Mouse (Mus musculus): Measurements from ENCODE around the gene Twnk.

Twnk gene

GRCm38 (mm10) chr19:45013581-45014225 is 8.2 kb downstream of the Twnk start:
- POLR2A ChIA-PET: interaction anchor here (0.5 to 9.9 kb wide), 32 partner anchors 8 to 1339 kb away, joined by 3 to 152 read pairs (median 6); partner anchors contain the start of genes Twnk (in 4 of the 4), Mrpl43 (in 2 of the 4), Sfxn3 (in 2 of the 4) and Slf2 (in 2 of the 4)
- CTCF ChIA-PET: interaction anchor here (0.5 to 16.7 kb wide), 21 partner anchors 8 to 745 kb away, joined by 3 to 523 read pairs (median 5); partner anchors contain the start of genes Sfxn3 (in 2 of the 4), Kazald1 (in 1 of the 4), Mrpl43 (in 1 of the 4) and Twnk (in 1 of the 4)

GRCm38 (mm10) chr19:45014335-45014971 is 9.0 kb downstream of the Twnk start, which contains the start of gene Lzts2:
Lzts2 (plus strand) TSS chr19:45014414.
- POLR2A ChIA-PET: interaction anchor here (0.6 to 9.9 kb wide), 39 partner anchors 9 to 1340 kb away, joined by 3 to 152 read pairs (median 5); partner anchors contain the start of genes Twnk (in 4 of the 4), Kazald1 (in 2 of the 4), Mrpl43 (in 2 of the 4) and Sfxn3 (in 2 of the 4)
- CTCF ChIA-PET: interaction anchor here (0.5 to 16.7 kb wide), 22 partner anchors 9 to 745 kb away, joined by 3 to 523 read pairs (median 4); partner anchors contain the start of genes Kazald1 (in 1 of the 4), Mrpl43 (in 1 of the 4), Pdzd7 (in 1 of the 4) and Sfxn3 (in 1 of the 4)

- POLR2A ChIA-PET: interaction anchor here (0.6 to 9.9 kb wide), 34 partner anchors 9 to 332 kb away, joined by 3 to 152 read pairs (median 6); partner anchors contain the start of genes Twnk (in 3 of the 4), Kazald1 (in 2 of the 4), Mrpl43 (in 2 of the 4) and Sfxn3 (in 2 of the 4)
- CTCF ChIA-PET: interaction anchor here (0.6 to 16.7 kb wide), 18 partner anchors 9 to 626 kb away, joined by 3 to 523 read pairs (median 4); partner anchors contain the start of genes Kazald1 (in 1 of the 4), Mrpl43 (in 1 of the 4), Pdzd7 (in 1 of the 4) and Sfxn3 (in 1 of the 4)
Observed at GRCm38 (mm10) chr19:45014981-45015402, 9.5 kb downstream of the Twnk start.

- CTCF ChIA-PET: interaction anchor here (0.5 to 16.7 kb wide), 22 partner anchors 8 to 453 kb away, joined by 3 to 523 read pairs (median 5); partner anchors contain the start of genes Kazald1 (in 2 of the 4), Hif1an (in 1 of the 4), Mrpl43 (in 1 of the 4) and Pdzd7 (in 1 of the 4)
- POLR2A ChIA-PET: interaction anchor here in 3 of 4 experiments (0.5 to 9.9 kb wide), 43 partner anchors 9 to 846 kb away, joined by 3 to 152 read pairs (median 4); partner anchors contain the start of genes Kazald1 (in 3 of the 3), Mrpl43 (in 3 of the 3), Slf2 (in 2 of the 3) and Twnk (in 2 of the 3)
Observed at GRCm38 (mm10) chr19:45015518-45016281, 10.2 kb downstream of the Twnk start.

- ChIA-PET CTCF (interaction anchor here (0.5 to 16.7 kb wide), 29 partner anchors 7 to 454 kb away, joined by 3 to 523 read pairs (median 4); partner anchors contain the start of genes Hif1an (in 1 of the 4), Kazald1 (in 1 of the 4), Mrpl43 (in 1 of the 4) and Sema4g (in 1 of the 4)), POLR2A (interaction anchor here (0.5 to 9.9 kb wide), 48 partner anchors 8 to 845 kb away, joined by 3 to 152 read pairs (median 4); partner anchors contain the start of genes Kazald1 (in 3 of the 4), Mrpl43 (in 3 of the 4), Twnk (in 3 of the 4) and Slf2 (in 2 of the 4))
Observed at GRCm38 (mm10) chr19:45016341-45017215, 11.1 kb downstream of the Twnk start.

- ChIA-PET CTCF (interaction anchor here (0.6 to 16.7 kb wide), 25 partner anchors 8 to 1301 kb away, joined by 3 to 523 read pairs (median 4); partner anchors contain the start of genes Kazald1 (in 1 of the 4), Mrpl43 (in 1 of the 4), Sfxn3 (in 1 of the 4) and Twnk (in 1 of the 4)), POLR2A (interaction anchor here (0.5 to 9.9 kb wide), 33 partner anchors 10 to 1130 kb away, joined by 3 to 152 read pairs (median 4); partner anchors contain the start of genes Twnk (in 3 of the 4), Kazald1 (in 2 of the 4), Mrpl43 (in 2 of the 4) and Ndufb8 (in 1 of the 4))
Observed at GRCm38 (mm10) chr19:45017216-45017771, 11.8 kb downstream of the Twnk start.

- CTCF ChIA-PET: interaction anchor here (0.6 to 16.7 kb wide), 16 partner anchors 8 to 640 kb away, joined by 3 to 523 read pairs (median 4); partner anchors contain the start of gene Sfxn3 (in 1 of the 4)
- POLR2A ChIA-PET: interaction anchor here in 3 of 4 experiments (0.5 to 9.9 kb wide), 28 partner anchors 10 to 1409 kb away, joined by 3 to 152 read pairs (median 5); partner anchors contain the start of genes Twnk (in 3 of the 3), Kazald1 (in 2 of the 3), Mrpl43 (in 2 of the 3) and Ndufb8 (in 1 of the 3)
Observed at GRCm38 (mm10) chr19:45017909-45018308, 12.4 kb downstream of the Twnk start.

- POLR2A ChIA-PET: interaction anchor here in 3 of 4 experiments (0.5 to 9.9 kb wide), 20 partner anchors 9 to 1409 kb away, joined by 3 to 152 read pairs (median 4); partner anchors contain the start of genes Twnk (in 3 of the 3), Kazald1 (in 2 of the 3), Mrpl43 (in 2 of the 3) and Ndufb8 (in 1 of the 3)
- CTCF ChIA-PET: interaction anchor here (1.0 to 16.7 kb wide), 9 partner anchors 9 to 39 kb away, joined by 3 to 523 read pairs (median 4); no protein-coding TSS in a partner anchor
Observed at GRCm38 (mm10) chr19:45018351-45018831, 12.9 kb downstream of the Twnk start.

GRCm38 (mm10) chr19:45020348-45020747 is 14.9 kb downstream of the Twnk start:
- CTCF ChIA-PET: interaction anchor here (0.6 to 13.7 kb wide), 11 partner anchors 9 to 67 kb away, joined by 3 to 273 read pairs (median 4); partner anchors contain the start of genes Kazald1 (in 1 of the 4), Pdzd7 (in 1 of the 4), Sfxn3 (in 1 of the 4) and Twnk (in 1 of the 4)
- POLR2A ChIA-PET: interaction anchor here in 3 of 4 experiments (0.5 to 9.9 kb wide), 6 partner anchors 10 to 37 kb away, joined by 3 to 141 read pairs (median 4); partner anchors contain the start of genes Twnk (in 2 of the 3) and Mrpl43 (in 1 of the 3)

GRCm38 (mm10) chr19:45021362-45021761 is 15.9 kb downstream of the Twnk start:
- ChIA-PET CTCF (interaction anchor here in 3 of 4 experiments (1.0 to 13.7 kb wide), 5 partner anchors 8 to 21 kb away, joined by 3 to 273 read pairs (median 20); partner anchors contain the start of genes Pdzd7 (in 1 of the 3) and Sfxn3 (in 1 of the 3)), POLR2A (interaction anchor here in 2 of 4 experiments (1.0 to 1.2 kb wide), 3 partner anchors 10 to 53 kb away, joined by 3 to 5 read pairs (median 4); partner anchors contain the start of gene Twnk (in 1 of the 2))

- CTCF ChIA-PET: interaction anchor here (0.6 to 16.0 kb wide), 13 partner anchors 8 to 505 kb away, joined by 3 to 523 read pairs (median 4); partner anchors contain the start of genes Sfxn3 (in 3 of the 4), Kazald1 (in 1 of the 4), Lzts2 (in 1 of the 4) and Mrpl43 (in 1 of the 4)
- POLR2A ChIA-PET: interaction anchor here (0.8 to 10.9 kb wide), 16 partner anchors 8 to 52 kb away, joined by 3 to 152 read pairs (median 4); partner anchors contain the start of genes Lzts2 (in 3 of the 4), Sfxn3 (in 2 of the 4), Twnk (in 2 of the 4) and Kazald1 (in 1 of the 4)
Observed at GRCm38 (mm10) chr19:45023993-45024392, 18.5 kb downstream of the Twnk start.

- ChIA-PET POLR2A (interaction anchor here (0.6 to 10.9 kb wide), 17 partner anchors 9 to 493 kb away, joined by 3 to 152 read pairs (median 5); partner anchors contain the start of genes Lzts2 (in 3 of the 4), Mrpl43 (in 2 of the 4), Sfxn3 (in 2 of the 4) and Kazald1 (in 1 of the 4)), CTCF (interaction anchor here in 3 of 4 experiments (0.6 to 16.0 kb wide), 14 partner anchors 9 to 249 kb away, joined by 3 to 523 read pairs (median 4); partner anchors contain the start of genes Sfxn3 (in 2 of the 3), Kazald1 (in 1 of the 3), Lzts2 (in 1 of the 3) and Mrpl43 (in 1 of the 3))
Observed at GRCm38 (mm10) chr19:45024775-45025174, 19.3 kb downstream of the Twnk start.

- POLR2A ChIA-PET: interaction anchor here in 3 of 4 experiments (1.0 to 10.9 kb wide), 13 partner anchors 10 to 119 kb away, joined by 3 to 152 read pairs (median 6); partner anchors contain the start of genes Lzts2 (in 2 of the 3), Twnk (in 2 of the 3), Kazald1 (in 1 of the 3) and Mrpl43 (in 1 of the 3)
Observed at GRCm38 (mm10) chr19:45025937-45026568, 20.6 kb downstream of the Twnk start.

More at GRCm38 (mm10) chr19:45025937-45026568, 20.6 kb downstream of the Twnk start:
- CTCF ChIA-PET: interaction anchor here (0.6 to 16.0 kb wide), 10 partner anchors 9 to 151 kb away, joined by 3 to 523 read pairs (median 4); partner anchors contain the start of genes Lzts2 (in 2 of the 4), Mrpl43 (in 2 of the 4), Sfxn3 (in 2 of the 4) and Twnk (in 2 of the 4)

Data from embryonic stem cell, embryonic (primary cell).